Mouse (Mus musculus): Measurements from ENCODE around the gene Sqor.

The Sqor gene

DNA sequence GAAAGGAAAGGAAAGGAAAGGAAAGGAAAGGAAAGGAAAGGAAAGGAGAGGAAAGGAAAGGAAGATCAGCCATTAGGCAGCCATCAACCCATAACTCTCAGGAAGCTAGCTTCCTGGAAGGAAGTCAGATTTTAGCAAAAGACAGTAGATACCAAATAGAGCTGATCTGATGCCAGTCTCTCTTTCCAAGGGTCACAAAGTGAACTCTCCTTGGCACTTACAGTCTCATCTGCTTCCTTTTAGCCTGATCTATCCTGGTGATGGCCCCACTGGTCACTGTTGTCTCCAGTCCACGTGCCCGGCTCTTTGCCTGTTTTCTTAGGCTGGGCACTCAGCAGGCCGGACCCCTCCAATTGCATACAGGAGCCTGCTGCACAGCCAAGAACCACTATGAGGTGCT lies 19.7 kb downstream of the Sqor start:
- DNase-seq (ENCODE audit: low spot score) = no peak

DNA sequence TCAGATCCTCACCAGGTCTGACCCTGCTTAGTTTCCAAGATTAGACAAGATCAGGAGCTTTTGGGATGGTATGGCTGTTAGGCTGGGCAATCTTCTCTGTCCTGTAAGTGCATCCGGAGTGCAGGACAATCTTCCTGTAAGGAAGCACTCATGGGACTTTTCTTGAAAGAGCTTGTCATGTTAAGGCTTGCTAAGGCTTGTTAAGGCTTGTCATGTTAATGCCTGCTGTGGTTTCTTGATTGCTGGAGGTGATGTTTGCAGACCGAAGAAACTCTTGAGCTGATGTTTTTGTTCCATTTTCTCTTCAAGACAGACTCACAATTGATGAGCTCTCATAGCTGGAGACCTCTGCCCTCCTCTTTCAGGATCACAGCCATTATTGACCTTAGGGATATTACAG lies 21.1 kb downstream of the Sqor start:
- DNase-seq (ENCODE audit: low spot score) = no peak

DNA sequence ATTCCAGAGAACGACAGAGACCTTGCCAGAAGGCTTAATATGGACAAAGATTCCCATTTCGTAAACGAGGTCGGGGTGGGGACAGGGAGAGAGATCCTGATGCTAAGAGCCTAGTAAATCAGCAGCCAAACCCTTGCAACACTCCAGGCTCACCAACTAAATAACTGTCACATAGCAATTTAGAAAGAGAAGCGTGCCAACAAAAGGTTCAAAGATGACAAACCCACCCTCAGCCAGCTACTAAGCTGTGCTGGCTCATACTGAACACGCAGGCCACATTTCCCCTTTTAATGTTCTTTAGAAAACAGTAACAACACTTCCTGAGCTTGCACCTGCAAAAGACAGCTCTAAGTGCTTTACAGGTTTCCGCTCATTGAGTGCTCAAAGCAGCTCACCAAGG lies 24.3 kb downstream of the Sqor start:
- DNase-seq (ENCODE audit: low spot score) = no peak

DNA sequence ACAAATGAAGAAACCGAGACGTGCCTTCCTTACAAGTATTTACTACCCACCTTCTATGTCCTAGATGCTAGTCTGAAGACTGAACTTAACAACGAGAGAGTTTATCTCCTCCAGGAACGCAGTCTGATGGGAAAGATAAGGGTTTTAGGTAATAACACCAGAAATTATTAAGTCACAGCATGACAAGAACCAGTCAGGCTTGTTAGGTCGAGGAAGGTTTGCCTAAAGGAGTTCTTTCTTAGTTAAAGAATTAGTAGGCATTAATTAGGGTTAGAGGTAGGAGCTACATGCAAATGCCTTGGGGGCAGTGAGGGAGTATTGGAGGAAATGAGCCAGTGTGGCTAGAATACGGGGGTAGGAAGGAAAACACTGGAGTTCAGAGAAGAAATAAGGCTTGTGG lies 24.7 kb downstream of the Sqor start:
- no peak for DNase-seq (ENCODE audit: low spot score)

GRCm38 (mm10) chr2:122804392-122804791 lies 39.4 kb downstream of the Sqor start:
- no peak for DNase-seq (ENCODE audit: low spot score)

DNA sequence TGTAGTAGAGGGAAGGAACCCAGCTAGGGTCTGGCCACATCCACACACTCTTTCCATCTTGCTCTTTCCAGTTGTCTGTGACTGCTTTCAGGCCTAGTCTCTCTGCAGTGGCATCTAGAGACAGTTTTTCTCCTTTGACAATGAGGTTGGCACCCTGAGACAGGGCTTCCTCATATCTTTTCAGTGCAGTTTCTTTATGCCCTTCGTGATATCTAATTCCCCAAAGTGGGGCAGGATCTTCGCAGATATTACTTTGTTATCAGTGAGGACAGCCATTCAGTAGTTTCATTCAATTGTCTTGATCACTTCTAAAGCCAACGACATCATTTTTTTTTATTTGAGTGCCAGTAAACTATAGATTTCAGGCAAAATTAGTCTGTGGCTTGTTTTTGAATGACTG lies 41.0 kb downstream of the Sqor start:
- no peak for DNase-seq (ENCODE audit: low spot score)

DNA sequence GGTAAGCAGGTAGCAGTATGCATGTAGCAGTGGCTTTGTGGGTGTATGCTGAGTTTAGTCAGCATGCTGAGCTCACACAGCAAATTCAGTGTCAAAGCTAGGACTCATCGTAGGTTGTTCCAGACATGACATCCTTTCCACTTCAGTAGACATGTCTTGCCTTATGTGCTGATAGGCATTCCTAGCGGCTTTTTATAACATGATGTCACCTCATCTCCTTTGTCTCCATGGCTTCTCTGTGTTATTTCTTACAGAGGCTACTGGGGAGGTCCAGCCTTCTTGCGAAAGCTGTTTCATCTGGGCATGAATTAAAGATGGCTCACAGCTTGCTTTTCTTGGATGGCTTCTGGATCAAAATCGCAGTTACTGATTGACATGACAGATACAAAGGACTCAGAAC lies 44.0 kb downstream of the Sqor start:
- no peak for DNase-seq (ENCODE audit: low spot score)

- DNase-seq (ENCODE audit: low spot score) = no peak
Observed at GRCm38 (mm10) chr2:122816986-122817385, 51.9 kb downstream of the Sqor start.

DNA sequence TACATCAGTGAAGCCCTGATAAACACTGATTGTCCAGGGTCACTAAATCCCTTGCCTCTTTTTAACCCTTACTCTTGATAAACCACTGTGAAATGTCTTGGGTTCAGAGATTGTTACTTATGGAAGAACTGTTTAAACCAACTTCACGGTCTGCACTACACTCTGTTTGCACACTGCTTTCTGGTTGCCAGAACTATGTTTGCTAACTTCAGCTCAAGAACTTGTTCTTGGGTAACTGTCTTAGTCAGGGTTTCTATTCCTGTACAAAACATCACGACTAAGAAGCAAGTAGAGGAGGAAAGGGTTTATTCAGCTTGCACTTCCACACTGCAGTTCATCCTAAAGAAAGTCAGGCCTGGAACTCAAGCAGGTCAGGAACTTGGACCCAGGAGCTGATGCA lies 56.2 kb downstream of the Sqor start:
- DNase-seq (ENCODE audit: low spot score) = no peak

DNA sequence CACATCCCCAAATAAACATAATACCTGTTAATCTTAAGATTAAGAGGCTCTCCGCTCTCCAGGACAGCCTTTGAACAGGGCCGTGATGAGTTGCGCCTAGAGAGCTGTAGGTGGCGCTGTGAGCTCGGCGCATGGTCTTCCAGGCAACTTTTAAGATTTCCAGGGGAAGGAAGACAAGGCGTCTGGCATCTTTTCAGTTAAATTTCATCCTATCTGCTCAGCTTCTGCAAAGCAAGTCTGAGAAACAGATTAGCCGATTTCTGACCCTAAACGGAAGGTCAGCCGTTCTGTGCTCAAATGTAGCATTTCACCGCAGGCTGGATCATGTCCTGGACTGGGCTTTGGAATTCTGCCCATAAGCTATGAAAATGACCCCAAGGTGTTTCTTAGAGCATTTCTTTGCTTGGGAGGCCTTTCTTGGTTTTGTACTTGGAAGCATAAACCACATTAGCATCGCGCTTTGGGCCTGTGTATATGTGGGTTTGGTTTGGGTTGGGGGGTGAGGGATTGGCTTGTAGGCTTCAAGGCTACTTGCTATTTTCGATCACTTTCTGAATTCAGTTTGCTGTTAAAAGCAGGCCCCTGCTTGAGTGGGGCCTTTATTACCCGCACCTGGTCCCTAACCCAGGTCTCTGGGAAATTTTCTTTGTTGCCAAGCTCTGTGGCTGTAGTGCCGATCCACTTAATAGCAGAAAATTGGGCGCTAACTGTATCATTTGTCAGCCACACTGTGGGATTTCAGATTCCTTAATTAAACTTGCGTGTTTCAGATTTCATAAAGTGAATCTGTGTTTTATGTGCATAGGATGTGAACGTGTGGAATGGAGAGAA lies 60.6 kb downstream of the Sqor start:
- DNase-seq (ENCODE audit: low spot score) = no peak

GRCm38 (mm10) chr2:122826302-122826701 lies 61.3 kb downstream of the Sqor start:
- DNase-seq (ENCODE audit: low spot score) = no peak

- DNase-seq (ENCODE audit: low spot score) = no peak
Observed at GRCm38 (mm10) chr2:122854636-122855035, 89.6 kb downstream of the Sqor start.

DNA sequence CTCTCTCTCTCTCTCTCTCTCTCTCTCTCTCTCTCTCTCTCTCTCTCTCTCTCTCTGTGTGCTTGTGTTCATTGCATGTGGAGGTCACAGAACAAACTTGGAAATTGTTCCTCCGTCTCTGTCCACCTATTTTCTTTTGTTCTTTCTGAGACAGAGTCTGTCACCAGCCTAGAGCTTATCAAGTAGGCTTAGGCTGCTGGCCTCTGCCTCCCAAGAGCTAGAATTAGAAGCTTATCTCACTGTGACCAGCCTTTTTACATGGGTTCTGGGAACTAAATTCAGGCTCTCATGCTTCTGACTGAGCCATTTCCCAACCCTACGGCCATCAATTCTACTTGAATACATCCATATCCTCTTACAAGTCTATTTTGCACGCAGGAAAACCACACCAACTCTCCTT lies 90.3 kb downstream of the Sqor start:
- DNase-seq (ENCODE audit: low spot score) = no peak
